Mouse (Mus musculus): ENCODE measurements at regions not wholly inside any gene's neighbourhood (a gene's known extent, or its start where the extent isn't known, plus 50 kb on each side); places are given as distances from the start of the nearest gene placed in this dataset.

DNA sequence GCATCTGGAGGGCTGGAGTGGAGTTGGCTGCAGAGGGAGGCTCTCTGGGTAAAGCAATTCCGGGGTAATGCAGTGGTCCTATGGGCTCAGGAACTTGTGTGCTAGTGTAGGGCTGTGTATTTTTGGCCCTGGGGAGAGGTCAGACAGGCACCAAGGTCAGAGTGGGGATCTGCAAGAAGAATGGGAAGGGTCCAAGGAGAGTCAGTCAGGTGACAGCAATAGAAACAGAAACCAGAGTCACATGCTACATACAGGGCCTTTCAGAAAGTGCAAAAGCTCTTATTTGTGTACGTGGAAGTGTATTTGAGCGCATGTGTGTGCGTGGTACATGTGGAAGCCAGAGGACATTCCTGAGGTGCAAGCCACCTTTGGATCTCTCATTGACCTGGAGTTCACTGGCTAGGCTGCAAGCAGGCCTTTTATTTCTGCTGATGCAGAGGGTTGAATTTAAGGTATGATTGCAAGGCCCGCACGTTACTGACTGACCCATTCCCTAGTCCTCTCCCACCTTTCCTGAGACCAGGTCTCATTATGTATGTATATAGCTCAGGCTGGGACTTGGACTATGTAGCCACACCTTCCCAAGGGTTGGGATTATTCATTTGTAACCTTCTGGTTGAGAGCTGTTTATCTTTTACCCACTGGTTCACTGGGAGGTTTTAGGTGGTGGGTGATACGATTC, 1122.0 kb upstream of the A1bg start:
- no peaks in the 10 kb centered on the region for H3K9me3 ChIP-seq (ENCODE audit: control insufficient read depth, insufficient read depth, low read depth, low read length)
- H3K36me3 ChIP-seq (ENCODE audit: control insufficient read depth, insufficient read depth, low read length, poor library complexity, severe bottlenecking) = peaks cover 13% of the 10 kb centered on the region; the same call in 1 of the 2 replicates
- peaks cover 30 to 36% of the 10 kb centered on the region in 2 experiments for H3K4me1 ChIP-seq (ENCODE audit: control insufficient read depth in 2 of 2, insufficient read depth in 2 of 2, low read length in 2 of 2, poor library complexity in 1 of 2)
- H3K4me3 ChIP-seq (ENCODE audit: insufficient read depth in 1 of 2, low read depth in 1 of 2, low read length in 2 of 2, poor library complexity in 1 of 2, severe bottlenecking in 1 of 2) = no peak overlapping the region
- peak overlapping the region; percentile 26; the same call in 1 of the 2 replicates for H3K27ac ChIP-seq (ENCODE audit: insufficient read depth, low read depth, low read length, poor library complexity, severe bottlenecking)
- DNase-seq (ENCODE audit: low read depth, low spot score) = no peak
- in situ Hi-C loops (cut with MboI; ENCODE audit: low sequenced_read_pairs in 2 of 2, unreplicated experiment in 2 of 2) = no loop called here
- no peak for TF ChIP-seq ZC3H11A (IDR thresholded peaks at IDR 0.05; ENCODE audit: borderline replicate concordance, low read depth, low read length)
- TF ChIP-seq MAFK (IDR thresholded peaks at IDR 0.05; ENCODE audit: insufficient read depth, low read depth, low read length) = no peak
- no peak for TF ChIP-seq ZNF384 (IDR thresholded peaks at IDR 0.05; ENCODE audit: low read depth, low read length)
- TF ChIP-seq CHD2 (IDR thresholded peaks at IDR 0.05; ENCODE audit: low read depth, low read length) = no peak
- TF ChIP-seq HCFC1 (IDR thresholded peaks at IDR 0.05; ENCODE audit: borderline replicate concordance, insufficient read depth, low read length) = no peak
- no peak overlapping the region for H3K9ac ChIP-seq (ENCODE audit: insufficient read depth, low read depth, low read length, poor library complexity, severe bottlenecking)

DNA sequence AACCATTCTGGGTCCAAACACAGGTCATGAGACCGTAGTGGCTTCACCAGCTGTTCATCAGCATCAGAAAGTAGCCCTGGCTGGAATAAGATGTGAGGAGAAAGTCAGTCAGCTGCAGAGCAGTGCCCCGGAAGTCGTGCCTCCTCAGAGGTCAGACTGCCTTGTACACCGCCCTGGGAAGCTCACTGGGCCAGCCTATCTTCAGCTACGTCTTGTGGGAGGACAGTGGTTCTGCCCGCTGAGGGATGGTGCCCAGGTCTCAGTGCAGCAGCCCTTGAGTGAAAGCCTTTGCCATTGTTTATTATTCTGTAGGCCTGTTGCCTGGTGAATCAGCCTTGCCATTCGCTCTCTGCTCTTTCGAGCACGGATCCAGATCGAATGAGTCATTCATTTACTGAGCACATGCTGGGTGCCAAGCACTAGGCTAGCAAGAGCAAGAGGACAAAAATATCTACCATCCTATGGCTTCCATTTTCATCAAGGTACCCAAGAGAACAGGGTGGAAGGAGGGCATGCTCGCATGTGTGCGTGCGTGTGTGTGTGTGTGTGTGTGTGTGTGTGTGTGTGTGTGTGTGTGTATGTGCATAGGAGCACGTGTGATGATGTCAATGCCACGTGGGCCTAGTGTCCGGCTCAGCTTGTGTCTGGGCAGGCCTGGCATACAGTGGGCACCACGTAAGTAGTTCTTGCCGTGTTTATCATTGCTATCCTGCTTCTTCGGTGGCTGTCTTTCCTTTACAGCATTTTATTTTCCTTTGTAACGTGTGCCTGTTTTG, 1121.0 kb upstream of the A1bg start:
- in situ Hi-C loops (cut with MboI; ENCODE audit: low sequenced_read_pairs in 2 of 2, unreplicated experiment in 2 of 2) = no loop called here
- peak overlapping the region; percentile 12; the same call in 1 of the 2 replicates for H3K9ac ChIP-seq (ENCODE audit: insufficient read depth, low read depth, low read length, poor library complexity, severe bottlenecking)
- peaks cover 29 to 34% of the 10 kb centered on the region in 2 experiments for H3K4me1 ChIP-seq (ENCODE audit: control insufficient read depth in 2 of 2, insufficient read depth in 2 of 2, low read length in 2 of 2, poor library complexity in 1 of 2)
- peaks cover 9% of the 10 kb centered on the region; the same call in 1 of the 2 replicates for H3K36me3 ChIP-seq (ENCODE audit: control insufficient read depth, insufficient read depth, low read length, poor library complexity, severe bottlenecking)
- H3K9me3 ChIP-seq (ENCODE audit: control insufficient read depth, insufficient read depth, low read depth, low read length) = no peaks in the 10 kb centered on the region
- no peak for TF ChIP-seq MAFK (IDR thresholded peaks at IDR 0.05; ENCODE audit: insufficient read depth, low read depth, low read length)
- TF ChIP-seq ZC3H11A (IDR thresholded peaks at IDR 0.05; ENCODE audit: borderline replicate concordance, low read depth, low read length) = no peak
- TF ChIP-seq CHD2 (IDR thresholded peaks at IDR 0.05; ENCODE audit: low read depth, low read length) = no peak
- no peak for TF ChIP-seq ZNF384 (IDR thresholded peaks at IDR 0.05; ENCODE audit: low read depth, low read length)
- no peak for TF ChIP-seq HCFC1 (IDR thresholded peaks at IDR 0.05; ENCODE audit: borderline replicate concordance, insufficient read depth, low read length)
- H3K27ac ChIP-seq (ENCODE audit: insufficient read depth, low read depth, low read length, poor library complexity, severe bottlenecking) = peak overlapping the region; percentile 46; the same call in 1 of the 2 replicates
- H3K4me3 ChIP-seq (ENCODE audit: insufficient read depth in 1 of 2, low read depth in 1 of 2, low read length in 2 of 2, poor library complexity in 1 of 2, severe bottlenecking in 1 of 2) = peak overlapping the region in 1 of 2 experiments; percentile 12; a peak in 2 of 4 replicates
- no peak for DNase-seq (ENCODE audit: low read depth, low spot score)

DNA sequence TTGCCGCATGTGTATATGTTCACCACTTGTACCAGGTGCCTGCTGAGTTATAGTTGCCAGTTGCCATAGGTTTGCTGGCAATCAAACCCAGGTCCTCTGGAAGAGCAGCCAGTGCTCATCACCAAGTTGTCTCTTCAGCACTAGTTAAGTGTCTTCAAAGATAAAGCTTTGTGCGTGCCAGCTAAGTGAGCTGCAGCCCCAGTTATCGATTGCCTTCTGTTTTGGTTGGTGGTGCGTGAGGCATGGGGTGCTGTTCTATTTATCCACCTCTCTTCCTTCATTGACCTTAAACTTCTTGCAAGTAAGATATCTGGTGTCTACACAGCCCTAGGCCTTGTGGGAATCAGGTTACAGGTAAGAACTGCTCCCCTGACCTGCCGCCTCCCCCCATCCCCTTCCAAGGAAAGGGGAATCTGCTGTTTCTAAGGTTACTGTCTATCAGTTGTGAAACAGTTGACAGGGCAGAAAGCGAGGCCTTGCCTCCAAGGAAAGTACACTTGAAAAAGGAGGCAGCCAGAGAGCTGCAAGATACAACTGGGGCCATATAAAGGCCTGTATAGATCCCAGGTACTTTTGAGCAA, 1120.2 kb upstream of the A1bg start:
- peaks cover 28 to 34% of the 10 kb centered on the region in 2 experiments for H3K4me1 ChIP-seq (ENCODE audit: control insufficient read depth in 2 of 2, insufficient read depth in 2 of 2, low read length in 2 of 2, poor library complexity in 1 of 2)
- DNase-seq (ENCODE audit: low read depth, low spot score) = no peak
- no peak for TF ChIP-seq MAFK (IDR thresholded peaks at IDR 0.05; ENCODE audit: insufficient read depth, low read depth, low read length)
- no peak for TF ChIP-seq HCFC1 (IDR thresholded peaks at IDR 0.05; ENCODE audit: borderline replicate concordance, insufficient read depth, low read length)
- no peak for TF ChIP-seq ZC3H11A (IDR thresholded peaks at IDR 0.05; ENCODE audit: borderline replicate concordance, low read depth, low read length)
- no peak for TF ChIP-seq CHD2 (IDR thresholded peaks at IDR 0.05; ENCODE audit: low read depth, low read length)
- TF ChIP-seq ZNF384 (IDR thresholded peaks at IDR 0.05; ENCODE audit: low read depth, low read length) = no peak
- in situ Hi-C loops (cut with MboI; ENCODE audit: low sequenced_read_pairs in 2 of 2, unreplicated experiment in 2 of 2) = no loop called here
- no peak overlapping the region for H3K4me3 ChIP-seq (ENCODE audit: insufficient read depth in 1 of 2, low read depth in 1 of 2, low read length in 2 of 2, poor library complexity in 1 of 2, severe bottlenecking in 1 of 2)
- no peak overlapping the region for H3K9ac ChIP-seq (ENCODE audit: insufficient read depth, low read depth, low read length, poor library complexity, severe bottlenecking)
- H3K36me3 ChIP-seq (ENCODE audit: control insufficient read depth, insufficient read depth, low read length, poor library complexity, severe bottlenecking) = peaks cover 9% of the 10 kb centered on the region; the same call in 1 of the 2 replicates
- no peaks in the 10 kb centered on the region for H3K9me3 ChIP-seq (ENCODE audit: control insufficient read depth, insufficient read depth, low read depth, low read length)
- H3K27ac ChIP-seq (ENCODE audit: insufficient read depth, low read depth, low read length, poor library complexity, severe bottlenecking) = peak overlapping the region; percentile 46; the same call in 1 of the 2 replicates

Data from ES-E14 (cell line).